Mouse (Mus musculus) c-Kit-positive CD71-positive TER-119-positive erythroid progenitor cells, embryonic 14.5 days (primary cell): Measurements from ENCODE around the gene Vmn1r111.
"Not testable (repeated sequence)": the region's sequence is repeated elsewhere in the genome, so short reads cannot be mapped to it uniquely, and the experiment has no call there.

ENCODE experiments used
- DNase-seq: peaks from one replicate; pipeline ENCODE4 v3.0.0-alpha.2; 2013; ENCODE audit warnings: low spot score

Vmn1r111 gene

DNA sequence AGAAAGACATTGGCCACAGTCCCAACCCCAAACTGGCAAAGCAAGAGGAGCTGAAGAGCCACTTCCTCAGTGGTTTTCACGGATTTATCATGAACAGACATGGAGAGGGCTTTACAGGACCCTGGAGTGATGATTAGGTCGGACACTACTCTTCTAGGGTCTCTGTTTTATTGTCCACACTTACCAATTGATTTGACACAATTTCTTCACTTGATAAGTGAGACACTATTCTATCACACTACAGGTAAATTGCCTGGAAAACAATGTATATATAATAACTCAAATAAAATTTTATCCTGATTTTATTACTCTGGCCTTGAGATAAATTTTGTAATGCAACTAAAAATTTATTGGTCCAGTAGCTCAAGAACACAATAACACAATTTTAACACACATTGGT lies at the start of gene Vmn1r111:
TSS of gene Vmn1r111 (minus strand) at position 101 of the 400 bp plus-strand sequence.
- DNase-seq = not testable (repeated sequence)

DNA sequence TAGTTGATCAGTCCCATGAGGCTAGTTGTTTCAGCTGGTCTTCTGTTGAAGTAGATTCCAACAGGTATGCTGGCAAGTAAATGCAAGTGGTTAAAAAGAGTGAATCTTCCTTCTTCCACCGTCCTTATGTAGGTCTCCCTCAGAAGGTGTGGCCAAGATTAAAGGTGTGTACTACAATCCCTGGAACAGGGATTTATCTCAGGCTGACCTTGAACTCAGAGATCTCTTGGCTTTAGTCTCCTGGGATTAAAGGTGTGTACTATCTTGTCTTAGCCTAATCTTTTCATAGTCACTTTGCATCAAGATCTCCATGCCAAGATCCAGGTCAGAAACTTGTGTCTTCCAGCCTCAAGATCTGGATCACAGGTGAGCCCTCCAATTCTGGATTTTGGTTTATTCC lies 27.5 kb upstream of the Vmn1r111 start, which contains the start of gene Gm10668:
TSS of gene Gm10668 (minus strand) at position 101 of the 400 bp plus-strand sequence.
- not testable (repeated sequence) for DNase-seq

DNA sequence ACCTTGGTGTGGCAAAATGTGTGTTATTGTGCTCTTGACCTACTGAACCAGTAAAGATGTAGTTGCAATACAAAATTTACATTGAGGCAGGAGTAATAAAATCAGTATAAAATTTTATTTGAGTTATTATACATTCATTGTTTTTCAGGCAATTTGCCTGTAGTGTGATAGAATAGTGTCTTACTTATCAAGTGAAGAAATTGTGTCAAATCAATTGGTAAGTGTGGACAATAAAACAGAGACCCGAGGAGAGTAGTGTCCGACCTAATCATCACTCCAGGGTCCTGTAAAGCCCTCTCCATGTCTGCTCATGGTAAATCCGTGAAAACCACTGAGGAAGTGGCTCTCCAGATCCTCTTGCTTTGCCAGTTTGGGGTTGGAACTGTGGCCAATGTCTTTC lies 34.4 kb downstream of the Vmn1r111 start, which contains the start of gene Vmn1r107:
TSS of gene Vmn1r107 (plus strand) at position 301 of the 400 bp plus-strand sequence.
- not testable (repeated sequence) for DNase-seq
